Mouse (Mus musculus): ENCODE measurements around the gene Cdh6.

The Cdh6 gene

GRCm38 (mm10) chr15:13155418-13155817 lies 18.1 kb downstream of the Cdh6 start:
- no peak for DNase-seq

DNA sequence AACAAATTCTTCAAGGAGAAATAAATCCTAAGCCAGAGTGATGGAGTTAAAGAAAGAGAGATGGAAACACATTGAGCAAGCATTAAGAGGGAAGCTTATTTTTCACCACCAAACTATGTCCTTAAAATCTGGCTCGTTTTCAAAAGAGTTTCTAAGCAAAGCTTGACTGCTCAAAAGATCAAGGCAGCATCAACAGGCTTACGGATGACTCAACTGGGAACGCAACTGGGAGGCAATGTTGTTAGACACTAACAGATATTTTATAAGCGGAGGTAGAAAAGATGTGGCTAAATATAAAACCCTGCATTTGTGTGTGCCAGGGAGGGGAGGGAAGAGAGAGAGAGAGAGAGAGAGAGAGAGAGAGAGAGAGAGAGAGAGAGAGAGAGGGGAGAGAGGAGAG lies 31.5 kb downstream of the Cdh6 start:
- DNase-seq = no peak

- DNase-seq = no peak
These were observed 33.8 kb downstream of the Cdh6 start for GRCm38 (mm10) chr15:13139662-13140061.

- DNase-seq = no peak
These were observed 36.3 kb downstream of the Cdh6 start for GRCm38 (mm10) chr15:13137166-13137565.

- no peak for DNase-seq
These were observed 39.4 kb downstream of the Cdh6 start for GRCm38 (mm10) chr15:13134086-13134485.

- no peak for DNase-seq
These were observed 40.1 kb downstream of the Cdh6 start for GRCm38 (mm10) chr15:13133370-13133769.

GRCm38 (mm10) chr15:13132493-13132892 lies 41.0 kb downstream of the Cdh6 start:
- no peak for DNase-seq

GRCm38 (mm10) chr15:13130246-13130645 lies 43.2 kb downstream of the Cdh6 start:
- DNase-seq = no peak

GRCm38 (mm10) chr15:13100341-13100740 lies 73.1 kb downstream of the Cdh6 start:
- DNase-seq = no peak

- DNase-seq = no peak
These were observed 75.6 kb downstream of the Cdh6 start for GRCm38 (mm10) chr15:13097861-13098260.

GRCm38 (mm10) chr15:13095406-13095805 lies 78.1 kb downstream of the Cdh6 start:
- DNase-seq = no peak

DNA sequence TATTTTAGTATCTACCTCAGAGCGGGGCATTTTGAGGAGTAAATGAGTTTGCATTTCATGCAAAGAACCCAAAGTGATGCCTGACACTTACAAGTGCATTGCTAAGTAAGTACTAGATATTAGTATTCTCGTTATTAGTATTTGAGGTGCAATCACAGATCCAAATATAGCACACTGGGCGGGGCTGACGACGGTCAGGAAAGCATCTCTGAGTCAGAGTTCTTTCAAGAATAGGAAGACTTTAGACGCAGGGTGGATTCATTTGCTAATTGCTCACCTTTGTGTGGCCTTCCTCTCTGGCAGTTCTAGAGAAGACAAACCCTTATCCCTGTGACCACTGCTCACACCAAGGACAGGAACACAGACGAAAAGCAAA lies 78.6 kb downstream of the Cdh6 start:
- DNase-seq = no peak

- no peak for DNase-seq
These were observed 79.3 kb downstream of the Cdh6 start for GRCm38 (mm10) chr15:13093954-13094880.

- DNase-seq = no peak
These were observed 81.4 kb downstream of the Cdh6 start for GRCm38 (mm10) chr15:13092064-13092463.

- no peak for DNase-seq
These were observed 84.9 kb downstream of the Cdh6 start for GRCm38 (mm10) chr15:13088504-13089058.

- no peak for DNase-seq
These were observed 88.7 kb downstream of the Cdh6 start for GRCm38 (mm10) chr15:13084746-13085145.

DNA sequence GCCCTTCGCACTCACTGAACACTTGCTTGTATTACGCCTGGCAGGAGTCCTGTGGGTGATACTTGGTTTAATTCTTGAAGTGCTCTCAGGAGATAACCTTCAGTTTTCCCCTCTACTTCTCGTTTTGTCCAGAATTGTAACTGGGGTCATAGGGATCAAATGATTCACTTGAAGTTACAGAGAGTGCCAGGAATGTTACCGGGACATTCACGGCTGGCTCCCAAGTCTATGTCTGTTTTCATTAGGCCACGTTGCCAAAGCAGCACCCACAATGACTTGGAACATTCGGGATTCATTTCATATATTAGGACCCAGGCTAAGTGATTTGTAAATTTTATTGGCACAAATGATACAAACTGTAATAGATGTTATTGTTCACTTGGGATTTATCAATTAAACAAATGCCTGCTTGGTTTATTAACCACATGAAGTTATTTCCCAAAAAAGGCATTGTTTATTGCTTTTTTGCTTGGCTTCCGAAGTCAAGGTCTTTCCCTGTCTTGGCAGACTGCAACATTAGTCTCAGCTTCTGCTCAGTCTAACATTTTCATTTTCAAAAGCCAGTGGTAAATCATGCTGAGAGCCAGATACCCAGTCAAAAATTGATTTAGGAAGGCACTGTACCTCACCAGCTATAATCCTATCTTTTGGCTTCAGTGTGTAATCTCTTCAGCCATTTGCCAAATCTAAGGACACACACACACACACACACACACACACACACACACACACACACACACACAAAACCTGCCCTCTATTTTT lies 96.4 kb downstream of the Cdh6 start:
- DNase-seq = no peak

DNA sequence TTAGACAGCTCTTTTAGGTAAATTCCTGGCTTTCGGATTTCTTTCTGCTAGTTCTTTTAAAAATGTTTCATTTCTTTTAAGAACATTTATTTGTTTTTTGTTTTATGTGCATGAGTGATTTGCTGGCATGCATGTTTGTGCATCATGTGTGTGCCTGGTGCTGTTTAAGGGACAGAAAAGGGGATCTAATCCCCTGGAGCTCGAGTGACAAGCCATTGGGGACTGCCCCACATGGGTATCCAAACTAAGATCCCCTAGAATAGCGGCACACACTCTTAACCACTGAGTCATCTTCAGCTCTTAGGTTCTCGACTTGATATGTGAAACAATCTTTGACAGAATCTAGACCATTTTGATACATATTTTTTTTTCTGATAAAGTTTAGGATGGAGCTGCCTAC lies 99.4 kb downstream of the Cdh6 start:
- no peak for DNase-seq

DNA sequence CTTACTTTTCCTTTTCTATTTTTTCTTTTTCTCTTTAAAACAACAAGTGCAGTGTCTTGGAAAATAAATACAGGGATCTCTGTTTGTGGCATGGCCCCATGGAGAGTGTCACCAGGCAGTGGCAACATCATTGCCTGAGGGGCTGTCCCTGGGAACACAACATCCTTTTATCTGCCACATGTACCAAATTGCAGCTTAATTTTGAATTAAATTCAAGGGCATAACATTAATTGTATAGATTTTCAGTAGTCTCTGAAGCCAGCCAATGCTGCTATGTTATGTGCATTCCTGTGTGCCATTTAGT lies 105.3 kb downstream of the Cdh6 start:
- no peak for DNase-seq

DNA sequence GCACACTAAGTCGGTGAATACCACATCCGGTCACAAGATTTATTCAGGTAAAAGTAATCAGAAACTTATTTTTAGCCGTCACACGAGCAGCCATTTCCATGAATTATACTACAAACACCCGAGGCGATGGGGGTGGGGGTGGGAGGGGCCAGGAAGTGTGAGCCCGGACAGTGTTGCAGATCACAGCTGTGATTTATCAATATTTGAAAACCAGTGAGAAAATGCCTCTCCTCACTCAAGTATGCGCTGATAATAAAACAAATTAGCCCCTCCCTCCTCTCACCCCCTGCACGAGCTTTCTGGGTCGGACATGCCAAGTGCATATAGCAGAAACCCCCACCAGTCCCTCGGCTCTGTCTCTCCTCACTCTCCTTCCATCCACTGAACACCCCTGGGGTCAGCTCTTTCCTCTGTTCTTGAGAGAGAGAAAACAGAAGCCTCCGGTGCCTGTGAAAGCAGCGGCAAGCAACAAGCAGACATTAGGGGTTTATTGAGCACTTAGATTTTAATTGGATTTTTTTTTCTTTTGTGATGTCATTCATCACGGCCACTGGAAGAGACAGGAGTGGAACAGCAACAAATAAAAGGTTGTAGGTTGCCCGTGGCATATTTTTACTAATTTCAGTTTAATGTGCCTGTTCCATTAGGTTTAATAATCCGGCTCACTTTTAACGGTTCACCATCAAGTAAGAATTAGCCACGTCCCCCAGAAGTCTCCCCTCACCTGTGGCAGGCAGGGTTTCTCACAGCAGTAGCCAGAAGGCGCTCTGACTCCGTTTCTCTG lies 105.9 kb downstream of the Cdh6 start:
- no peak for DNase-seq

- no peak for DNase-seq
These were observed 106.7 kb downstream of the Cdh6 start for GRCm38 (mm10) chr15:13066765-13067164.

DNA sequence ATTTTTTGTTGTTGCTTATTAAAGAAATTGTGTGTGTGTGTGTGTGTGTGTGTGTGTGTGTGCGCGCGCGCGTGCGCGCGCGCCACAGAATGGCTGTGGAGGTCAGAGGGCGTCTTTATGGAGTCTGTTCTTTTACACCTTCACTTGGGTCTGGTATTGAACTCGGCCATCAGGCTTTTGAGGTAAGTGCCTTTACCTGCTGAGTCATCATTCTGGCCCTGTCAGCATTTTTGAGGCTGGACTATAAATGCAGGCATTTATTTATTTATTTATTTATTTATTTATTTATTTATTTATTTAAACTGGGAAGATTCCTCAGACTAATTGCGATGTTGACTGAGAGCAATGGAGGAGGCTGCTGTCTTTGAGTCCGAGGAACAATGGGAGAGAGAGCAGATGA lies 109.8 kb downstream of the Cdh6 start:
- DNase-seq = no peak

- no peak for DNase-seq
These were observed 115.7 kb downstream of the Cdh6 start for GRCm38 (mm10) chr15:13057728-13058127.
